Mouse (Mus musculus): ENCODE results near the gene Il1r1. TPM values are rescaled to one million over a fixed set of nuclear protein-coding genes. Genes with fewer than 3 reads are reported as not detected.

The Il1r1 gene
- total RNA-seq, 1 experiment from 2014 or later: 0.23 TPM

GRCm38 (mm10) chr1:40265301-40265835, 40.5 kb downstream of the Il1r1 start:
- no peak for ATAC-seq (ENCODE audit: extremely low read depth, insufficient number of reproducible peaks, low FRiP score, poor library complexity, severe bottlenecking)

GRCm38 (mm10) chr1:40266431-40267260, 41.8 kb downstream of the Il1r1 start:
- ATAC-seq (ENCODE audit: extremely low read depth, insufficient number of reproducible peaks, low FRiP score, poor library complexity, severe bottlenecking): no peak

- ATAC-seq (ENCODE audit: extremely low read depth, insufficient number of reproducible peaks, low FRiP score, poor library complexity, severe bottlenecking): no peak
These were observed 43.0 kb downstream of the Il1r1 start for GRCm38 (mm10) chr1:40267846-40268245.

GRCm38 (mm10) chr1:40268536-40268935, 43.7 kb downstream of the Il1r1 start:
- ATAC-seq (ENCODE audit: extremely low read depth, insufficient number of reproducible peaks, low FRiP score, poor library complexity, severe bottlenecking): no peak

- ATAC-seq (ENCODE audit: extremely low read depth, insufficient number of reproducible peaks, low FRiP score, poor library complexity, severe bottlenecking): no peak
These were observed 45.5 kb downstream of the Il1r1 start for GRCm38 (mm10) chr1:40270415-40270814.

GRCm38 (mm10) chr1:40271052-40271451, 46.2 kb downstream of the Il1r1 start:
- no peak for ATAC-seq (ENCODE audit: extremely low read depth, insufficient number of reproducible peaks, low FRiP score, poor library complexity, severe bottlenecking)

GRCm38 (mm10) chr1:40271486-40272055, 46.7 kb downstream of the Il1r1 start:
- no peak for ATAC-seq (ENCODE audit: extremely low read depth, insufficient number of reproducible peaks, low FRiP score, poor library complexity, severe bottlenecking)

GRCm38 (mm10) chr1:40272204-40272603, 47.3 kb downstream of the Il1r1 start:
- no peak for ATAC-seq (ENCODE audit: extremely low read depth, insufficient number of reproducible peaks, low FRiP score, poor library complexity, severe bottlenecking)

- no peak for ATAC-seq (ENCODE audit: extremely low read depth, insufficient number of reproducible peaks, low FRiP score, poor library complexity, severe bottlenecking)
These were observed 48.6 kb downstream of the Il1r1 start for GRCm38 (mm10) chr1:40273491-40273890.

- no peak for ATAC-seq (ENCODE audit: extremely low read depth, insufficient number of reproducible peaks, low FRiP score, poor library complexity, severe bottlenecking)
These were observed 50.6 kb downstream of the Il1r1 start for GRCm38 (mm10) chr1:40275285-40276013.

GRCm38 (mm10) chr1:40277944-40278343, 53.1 kb downstream of the Il1r1 start:
- no peak for ATAC-seq (ENCODE audit: extremely low read depth, insufficient number of reproducible peaks, low FRiP score, poor library complexity, severe bottlenecking)

- no peak for ATAC-seq (ENCODE audit: extremely low read depth, insufficient number of reproducible peaks, low FRiP score, poor library complexity, severe bottlenecking)
These were observed 53.8 kb downstream of the Il1r1 start for GRCm38 (mm10) chr1:40278720-40279119.

GRCm38 (mm10) chr1:40279182-40279743, 54.4 kb downstream of the Il1r1 start:
- ATAC-seq (ENCODE audit: extremely low read depth, insufficient number of reproducible peaks, low FRiP score, poor library complexity, severe bottlenecking): no peak

- no peak for ATAC-seq (ENCODE audit: extremely low read depth, insufficient number of reproducible peaks, low FRiP score, poor library complexity, severe bottlenecking)
These were observed 57.1 kb downstream of the Il1r1 start for GRCm38 (mm10) chr1:40281950-40282349.

- no peak for ATAC-seq (ENCODE audit: extremely low read depth, insufficient number of reproducible peaks, low FRiP score, poor library complexity, severe bottlenecking)
These were observed 57.5 kb downstream of the Il1r1 start for GRCm38 (mm10) chr1:40282394-40282793.

GRCm38 (mm10) chr1:40283995-40284394, 59.1 kb downstream of the Il1r1 start:
- ATAC-seq (ENCODE audit: extremely low read depth, insufficient number of reproducible peaks, low FRiP score, poor library complexity, severe bottlenecking): no peak

- ATAC-seq (ENCODE audit: extremely low read depth, insufficient number of reproducible peaks, low FRiP score, poor library complexity, severe bottlenecking): no peak
These were observed 65.8 kb downstream of the Il1r1 start for GRCm38 (mm10) chr1:40290489-40291255.

- no peak for ATAC-seq (ENCODE audit: extremely low read depth, insufficient number of reproducible peaks, low FRiP score, poor library complexity, severe bottlenecking)
These were observed 67.4 kb downstream of the Il1r1 start for GRCm38 (mm10) chr1:40292231-40292630.

- ATAC-seq (ENCODE audit: extremely low read depth, insufficient number of reproducible peaks, low FRiP score, poor library complexity, severe bottlenecking): no peak
These were observed 69.0 kb downstream of the Il1r1 start for GRCm38 (mm10) chr1:40293891-40294290.
